Comparison of ENCODE assay signal across 10 mouse cellular contexts in the genomic region with DNA sequence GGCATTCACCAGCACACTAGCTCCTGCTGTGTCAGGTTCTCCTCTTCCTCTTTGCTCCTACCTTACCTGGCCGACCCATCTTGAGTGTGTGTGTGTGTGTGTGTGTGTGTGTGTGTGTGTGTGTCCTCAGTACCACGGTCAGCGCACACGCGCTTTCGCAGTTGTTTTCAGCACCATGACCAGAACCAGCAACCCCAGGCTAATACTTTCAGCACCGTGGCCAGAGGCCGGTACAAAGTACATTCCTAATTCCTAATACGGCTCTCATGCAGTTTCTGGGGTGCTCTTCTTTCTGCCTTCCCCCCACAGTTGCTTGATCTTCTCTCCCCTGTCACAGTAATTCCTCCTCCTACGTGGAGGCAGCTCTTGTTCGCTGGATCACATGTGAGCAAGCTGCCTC.
DNase-seq lines count a peak whose midpoint lies in the region; ATAC-seq and TF ChIP-seq lines count a peak whose summit lies in the region.
"Had no signal": no experiment of that assay in that cellular context is flagged by ENCODE, and none has a peak within 500 bp of the region (broad histone marks: within the 10 kb centered on the region; RNA-seq: fewer than 3 reads in every experiment).

No protein-coding gene starts in this region.

- no peaks in the 10 kb centered on the region for H3K9me3 ChIP-seq in hindbrain, embryonic 10.5 days
- H3K9me3 ChIP-seq in hindbrain, embryonic 13.5 days: no peaks in the 10 kb centered on the region
- H3K9me3 ChIP-seq in ES-E14 (ENCODE audit: control insufficient read depth, insufficient read depth, low read depth, low read length): no peaks in the 10 kb centered on the region
- no peaks in the 10 kb centered on the region for H3K9me3 ChIP-seq in limb, embryonic 11.5 days (ENCODE audit: control insufficient read depth, low read length)
- H3K9me3 ChIP-seq in forebrain, embryonic 16.5 days (ENCODE audit: control insufficient read depth, low read length): peaks cover 3% of the 10 kb centered on the region; the same call in 1 of the 2 replicates

- no peaks in the 10 kb centered on the region for H3K27me3 ChIP-seq in hindbrain, embryonic 10.5 days (ENCODE audit: insufficient read depth, poor library complexity, severe bottlenecking)
- H3K27me3 ChIP-seq in hindbrain, embryonic 13.5 days: no peaks in the 10 kb centered on the region
- H3K27me3 ChIP-seq in limb, embryonic 11.5 days (ENCODE audit: control insufficient read depth, insufficient read depth, low read length): no peaks in the 10 kb centered on the region
- no peaks in the 10 kb centered on the region for H3K27me3 ChIP-seq in forebrain, embryonic 16.5 days (replicated peaks; ENCODE audit: control insufficient read depth, insufficient read depth, low read length)

- in situ Hi-C loops in ES-E14 (cut with MboI; ENCODE audit: low sequenced_read_pairs in 2 of 2, unreplicated experiment in 2 of 2): no loop called here

- WGBS in hindbrain, embryonic 10.5 days: 48% methylated on average over 11 of the region's 11 CpGs
- 52% methylated on average over 11 of the region's 11 CpGs for WGBS in hindbrain, embryonic 13.5 days
- WGBS in limb, embryonic 11.5 days: 36% methylated on average over 11 of the region's 11 CpGs
- 38% methylated on average over 11 of the region's 11 CpGs for WGBS in forebrain, embryonic 16.5 days

- no peak overlapping the region for H3K4me3 ChIP-seq in hindbrain, embryonic 10.5 days
- no peak overlapping the region for H3K4me3 ChIP-seq in hindbrain, embryonic 13.5 days
- H3K4me3 ChIP-seq in ES-E14 (ENCODE audit: insufficient read depth in 1 of 2, low read depth in 1 of 2, low read length in 2 of 2, poor library complexity in 1 of 2, severe bottlenecking in 1 of 2): no peak overlapping the region
- no peak overlapping the region for H3K4me3 ChIP-seq in limb, embryonic 11.5 days (ENCODE audit: low read depth, low read length)
- no peak overlapping the region for H3K4me3 ChIP-seq in forebrain, embryonic 16.5 days (replicated peaks; ENCODE audit: low read length)

- H3K4me1 ChIP-seq in hindbrain, embryonic 10.5 days (replicated peaks): no peaks in the 10 kb centered on the region
- no peaks in the 10 kb centered on the region; the same call in 1 of the 2 replicates for H3K4me1 ChIP-seq in hindbrain, embryonic 13.5 days (replicated peaks)
- H3K4me1 ChIP-seq in ES-E14 (ENCODE audit: control insufficient read depth in 2 of 2, insufficient read depth in 2 of 2, low read length in 2 of 2, poor library complexity in 1 of 2): no peaks in the 10 kb centered on the region
- no peaks in the 10 kb centered on the region for H3K4me1 ChIP-seq in limb, embryonic 11.5 days (ENCODE audit: control insufficient read depth, insufficient read depth, low read length)
- H3K4me1 ChIP-seq in forebrain, embryonic 16.5 days (replicated peaks; ENCODE audit: control insufficient read depth, insufficient read depth, low read length): peaks cover 3% of the 10 kb centered on the region; the same call in 1 of the 2 replicates

- no peak overlapping the region for H3K27ac ChIP-seq in hindbrain, embryonic 10.5 days
- no peak overlapping the region for H3K27ac ChIP-seq in hindbrain, embryonic 13.5 days
- H3K27ac ChIP-seq in ES-E14 (ENCODE audit: insufficient read depth, low read depth, low read length, poor library complexity, severe bottlenecking): no peak overlapping the region
- H3K27ac ChIP-seq in limb, embryonic 11.5 days (replicated peaks; ENCODE audit: low read depth, low read length): no peak overlapping the region
- no peak overlapping the region for H3K27ac ChIP-seq in forebrain, embryonic 16.5 days (ENCODE audit: low read length)

- DNase-seq in hindbrain, embryonic 10.5 days (ENCODE audit: low spot score): peak; percentile 41
- peak; percentile 33 for DNase-seq in ES-E14 (ENCODE audit: low read depth, low spot score)
- DNase-seq in embryo, embryonic 10.5 days (ENCODE audit: low spot score): peak; percentile 72
- DNase-seq in limb, embryonic 11.5 days (ENCODE audit: low spot score): peak; percentile 75
- DNase-seq in layer of hippocampus, adult 9-10 months (ENCODE audit: low spot score): no peak
- no peak for DNase-seq in cerebellum, adult 18-20 months
- DNase-seq: cerebellum, adult 8-10 months; right cerebral cortex, adult 18-20 months had no signal

- no peaks in the 10 kb centered on the region for H3K36me3 ChIP-seq in hindbrain, embryonic 10.5 days
- no peaks in the 10 kb centered on the region for H3K36me3 ChIP-seq in hindbrain, embryonic 13.5 days
- no peaks in the 10 kb centered on the region for H3K36me3 ChIP-seq in ES-E14 (ENCODE audit: control insufficient read depth, insufficient read depth, low read length, poor library complexity, severe bottlenecking)
- H3K36me3 ChIP-seq in limb, embryonic 11.5 days (ENCODE audit: control insufficient read depth, insufficient read depth, low read length): no peaks in the 10 kb centered on the region
- H3K36me3 ChIP-seq in forebrain, embryonic 16.5 days (ENCODE audit: control insufficient read depth, insufficient read depth): no peaks in the 10 kb centered on the region

- ATAC-seq in hindbrain, embryonic 13.5 days (ENCODE audit: low FRiP score): no peak
- no peak for ATAC-seq in limb, embryonic 11.5 days (ENCODE audit: insufficient number of reproducible peaks, low FRiP score, low TSS enrichment, low read depth)
- ATAC-seq in forebrain, embryonic 16.5 days: no peak

- no peak overlapping the region for H3K9ac ChIP-seq in hindbrain, embryonic 13.5 days
- H3K9ac ChIP-seq in ES-E14 (ENCODE audit: insufficient read depth, low read depth, low read length, poor library complexity, severe bottlenecking): no peak overlapping the region
- H3K9ac ChIP-seq in limb, embryonic 11.5 days (ENCODE audit: low read length): no peak overlapping the region
- H3K9ac ChIP-seq in forebrain, embryonic 16.5 days (replicated peaks; ENCODE audit: low read depth, low read length): no peak overlapping the region

- no peak overlapping the region for H3K4me2 ChIP-seq in hindbrain, embryonic 13.5 days
- H3K4me2 ChIP-seq in limb, embryonic 11.5 days (ENCODE audit: low read depth, severe bottlenecking): no peak overlapping the region
- no peak overlapping the region for H3K4me2 ChIP-seq in forebrain, embryonic 16.5 days (ENCODE audit: low read length)

TF ChIP-seq in ES-E14, 5 proteins besides CTCF, POLR2A, EP300 and RAD21:
- TF ChIP-seq ZNF384 (IDR thresholded peaks at IDR 0.05; ENCODE audit: low read depth, low read length) (no peak), HCFC1 (IDR thresholded peaks at IDR 0.05; ENCODE audit: borderline replicate concordance, insufficient read depth, low read length) (no peak), MAFK (IDR thresholded peaks at IDR 0.05; ENCODE audit: insufficient read depth, low read depth, low read length) (no peak)

Comparison
In these comparisons a context has a peak if more than half of its experiments do, and no peak if none do; other contexts are left out.
1. DNase-seq: peak in hindbrain, embryonic 10.5 days (single experiment), ES-E14 (single experiment), embryo, embryonic 10.5 days (single experiment) and limb, embryonic 11.5 days (single experiment); none in layer of hippocampus, adult 9-10 months (single experiment) and cerebellum, adult 18-20 months (0 of 2).